Mouse (Mus musculus): ENCODE measurements around the gene Ubr2.

The Ubr2 gene

DNA sequence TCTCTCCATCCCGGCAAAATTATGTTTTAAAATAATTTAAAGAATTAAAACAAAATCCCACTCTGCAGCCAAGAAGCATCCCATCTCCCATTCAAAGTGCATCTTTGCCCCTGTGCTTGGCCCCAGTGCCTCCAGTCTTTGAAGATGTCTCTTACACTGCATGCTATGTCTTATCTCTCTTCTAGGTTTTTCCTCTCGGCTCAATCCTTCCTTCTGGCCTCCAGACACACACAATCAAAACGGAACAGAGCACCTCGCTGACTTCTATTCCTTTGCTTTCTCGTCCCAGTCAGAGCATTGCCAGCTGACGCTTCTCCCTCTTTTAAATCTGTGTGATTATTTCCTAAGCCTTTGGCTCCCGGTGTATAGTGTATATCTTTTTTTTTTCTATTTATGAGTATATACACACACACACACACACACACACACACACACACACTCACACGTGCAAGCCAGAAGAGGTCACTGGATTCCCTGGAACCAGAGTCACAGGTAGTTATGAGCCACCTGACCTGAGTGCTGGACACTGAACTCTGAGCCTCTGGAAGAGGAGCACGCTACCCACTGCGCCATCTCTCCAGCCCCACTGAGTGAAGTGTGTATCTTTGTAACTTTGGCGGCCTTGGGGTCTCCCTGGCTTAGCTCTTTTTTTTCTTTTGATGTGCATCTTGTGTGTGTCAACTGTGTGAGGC is 125.0 kb downstream of the Ubr2 start:
- no peak for DNase-seq (ENCODE audit: extremely low spot score, low spot score)

DNA sequence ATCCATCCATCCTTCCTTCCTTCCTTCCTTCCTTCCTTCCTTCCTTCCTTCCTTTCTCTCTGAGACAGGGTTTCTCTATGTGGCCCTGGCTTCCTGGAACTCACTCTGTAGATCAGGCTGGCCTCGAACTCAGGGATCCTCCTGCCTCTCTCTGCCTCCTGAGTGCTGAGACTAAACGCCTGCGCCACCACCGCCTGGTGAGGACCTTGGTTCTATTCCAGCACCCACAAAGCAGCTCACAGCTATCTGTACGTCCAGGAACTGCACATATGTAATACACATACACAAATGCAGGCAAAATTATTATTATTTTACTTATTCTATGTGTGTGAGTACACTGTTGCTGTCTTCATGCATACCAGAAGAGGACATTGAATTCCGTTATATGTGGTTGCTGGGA is 125.6 kb downstream of the Ubr2 start:
- DNase-seq (ENCODE audit: extremely low spot score, low spot score) = no peak

DNA sequence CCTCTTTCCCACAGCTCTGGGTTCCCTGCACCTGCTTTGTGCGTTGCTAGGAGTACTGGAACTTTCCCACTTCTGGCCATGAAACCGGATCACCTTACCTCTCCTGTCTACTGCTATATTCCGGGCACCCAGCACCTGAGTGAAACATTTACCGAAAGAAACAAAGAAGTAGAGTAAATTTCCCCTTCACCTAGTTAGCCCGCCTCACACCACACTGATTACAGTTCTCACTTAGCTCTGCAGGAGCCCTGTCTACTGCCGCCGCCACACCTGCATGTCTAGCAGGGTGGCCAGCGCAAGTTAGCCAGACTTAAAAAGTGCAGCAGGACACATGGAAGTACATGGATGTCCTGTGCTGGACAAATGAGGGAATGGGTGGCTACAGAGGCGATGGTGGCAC is 127.2 kb downstream of the Ubr2 start:
- DNase-seq (ENCODE audit: extremely low spot score, low spot score) = no peak

DNA sequence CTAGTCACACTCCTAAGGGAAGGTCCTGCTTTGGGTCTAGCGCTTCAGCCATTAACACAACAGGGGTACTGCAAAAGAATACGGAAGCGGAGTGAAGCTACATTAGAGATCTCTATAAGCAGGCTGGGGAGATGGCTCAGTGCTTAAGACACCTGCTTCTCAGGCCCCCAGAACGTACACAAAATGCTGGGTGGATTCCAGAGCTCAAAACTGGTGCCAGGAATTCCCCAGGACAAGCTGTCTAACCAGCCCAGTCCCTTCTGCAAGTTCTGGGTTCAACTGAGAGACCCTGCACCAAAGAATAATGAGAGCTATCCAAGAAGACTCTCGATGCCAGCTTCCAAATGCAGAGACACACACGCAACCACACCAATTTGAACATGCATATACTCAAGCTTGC is 128.6 kb downstream of the Ubr2 start:
- DNase-seq (ENCODE audit: extremely low spot score, low spot score) = no peak

DNA sequence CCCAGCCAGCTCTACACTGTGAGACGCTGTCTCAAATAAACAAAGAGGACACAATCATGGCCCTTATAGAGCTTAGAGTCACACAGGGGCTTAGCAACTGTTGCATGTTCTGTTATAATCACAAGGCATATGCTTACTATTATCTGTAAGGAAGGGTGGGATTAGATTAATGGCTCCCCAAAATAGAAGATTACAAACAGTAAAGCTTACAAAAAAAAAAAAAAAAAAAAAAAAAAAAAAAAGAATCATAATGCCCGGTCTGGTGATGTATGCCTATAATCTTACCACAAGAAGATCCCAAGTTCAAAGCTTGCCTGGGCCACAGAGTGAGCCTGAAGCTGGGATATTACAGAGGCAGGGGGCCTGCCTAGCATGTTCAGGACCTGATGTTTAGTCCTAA is 130.0 kb downstream of the Ubr2 start:
- DNase-seq (ENCODE audit: extremely low spot score, low spot score) = no peak

DNA sequence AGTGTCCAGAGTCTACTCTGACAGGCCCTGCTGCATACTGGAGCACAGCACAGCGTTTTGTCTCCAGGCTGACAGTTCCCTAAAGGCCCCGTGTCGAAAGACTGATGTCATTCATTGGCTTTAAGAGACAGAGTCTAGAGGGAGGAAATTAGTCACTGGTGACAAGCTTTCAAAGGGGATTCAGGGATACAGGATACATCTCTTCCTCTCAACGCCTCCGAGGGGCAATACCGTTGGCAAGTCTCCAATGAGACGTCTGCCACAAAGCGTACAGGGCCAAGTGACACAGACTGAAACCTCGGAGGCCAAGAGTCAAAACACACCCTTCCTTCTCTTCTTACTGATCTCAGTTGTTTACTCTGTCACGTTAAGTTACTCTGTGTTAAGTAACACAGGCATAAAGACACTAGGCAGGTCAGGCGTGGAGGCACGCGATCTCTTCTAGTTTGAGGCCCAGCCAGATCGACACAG is 130.5 kb downstream of the Ubr2 start:
- DNase-seq (ENCODE audit: extremely low spot score, low spot score) = no peak
